Mouse (Mus musculus) 416B (cell line): ENCODE measurements at regions not wholly inside any gene's neighbourhood (a gene's known extent, or its start where the extent isn't known, plus 50 kb on each side); places are given as distances from the start of the nearest gene placed in this dataset.
"Not testable (repeated sequence)": the region's sequence is repeated elsewhere in the genome, so short reads cannot be mapped to it uniquely, and the experiment has no call there.

ENCODE experiments used
- DNase-seq: peaks from one replicate; pipeline ENCODE4 v3.0.0; 2011; ENCODE audit warnings: low read depth

DNA sequence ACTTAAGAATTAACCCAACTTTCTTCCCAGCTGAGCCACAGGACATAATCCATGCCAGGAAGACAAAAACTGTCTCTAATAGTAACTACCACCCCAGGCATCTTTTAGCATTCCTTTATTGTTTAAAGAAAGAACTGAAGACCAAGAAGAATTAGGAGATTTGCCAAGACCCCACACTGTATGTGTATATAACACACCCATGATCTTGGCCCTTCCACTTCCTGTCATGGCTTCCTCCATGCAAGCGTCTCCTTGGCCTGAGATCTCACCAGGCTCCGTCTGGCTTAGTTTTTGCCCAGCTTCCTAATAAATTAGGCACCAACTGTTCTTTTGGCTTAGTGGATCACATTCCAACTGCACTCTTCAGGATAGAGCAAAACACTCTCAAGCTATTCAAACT is 215.9 kb upstream of the Tenm4 start:
- DNase-seq: no peak

DNA sequence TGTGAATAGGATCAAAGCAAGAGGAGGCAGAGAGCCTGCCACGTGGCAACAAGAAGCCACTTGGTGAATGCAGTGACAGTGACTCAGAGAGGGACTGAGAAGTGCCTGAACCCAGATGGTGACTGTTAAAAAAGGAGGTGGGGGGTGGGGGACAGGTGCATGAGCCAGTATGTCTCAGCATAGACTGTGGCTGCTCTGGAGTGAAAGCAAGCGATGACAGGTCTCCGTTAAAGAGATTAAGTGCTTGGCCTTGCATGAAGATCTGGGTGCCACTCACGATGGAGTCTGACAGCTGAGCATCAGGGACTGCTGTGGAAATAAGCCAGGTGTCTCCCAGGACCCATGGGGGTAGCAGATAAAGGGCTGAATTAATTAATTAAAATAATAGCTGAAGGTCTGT is 212.0 kb upstream of the Tenm4 start:
- no peak for DNase-seq

DNA sequence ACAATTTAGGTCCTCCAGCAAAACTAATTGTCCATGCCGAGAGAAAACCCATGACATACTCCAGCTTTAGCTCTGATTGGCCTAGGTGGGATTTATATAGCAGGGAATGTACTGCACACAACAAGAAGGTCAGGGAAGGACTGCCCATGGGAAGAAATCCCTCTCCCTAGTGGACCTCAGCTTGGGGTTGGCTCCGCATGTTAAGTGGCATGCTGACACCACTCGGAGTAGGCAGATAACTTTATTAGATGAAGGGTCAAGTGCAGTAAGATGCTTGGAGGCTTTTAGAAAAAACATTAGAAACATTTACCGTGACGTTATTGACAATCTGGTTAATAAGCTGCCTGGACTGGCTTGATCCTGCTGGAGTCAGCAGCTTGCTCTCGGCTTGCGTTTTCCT is 199.2 kb upstream of the Tenm4 start:
- DNase-seq: no peak

DNA sequence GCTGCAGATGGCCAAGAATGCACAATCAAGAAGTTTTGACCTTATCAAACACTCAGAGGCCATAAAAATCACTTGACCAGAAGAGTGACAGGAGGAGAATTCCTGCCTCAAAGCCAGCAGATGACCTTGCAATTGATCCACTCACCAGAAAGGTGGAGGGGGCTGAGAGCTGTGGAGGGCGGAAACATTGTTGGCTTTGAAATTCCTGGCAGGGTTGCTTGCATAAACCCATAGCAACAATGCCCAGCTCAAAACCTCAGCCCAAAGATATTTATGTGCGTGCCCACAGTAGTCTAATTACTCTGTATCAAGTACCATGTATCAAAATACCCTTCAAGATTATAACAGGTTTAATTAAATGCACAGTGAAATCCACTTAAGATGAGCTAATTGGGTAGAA is 197.0 kb upstream of the Tenm4 start:
- DNase-seq: no peak

DNA sequence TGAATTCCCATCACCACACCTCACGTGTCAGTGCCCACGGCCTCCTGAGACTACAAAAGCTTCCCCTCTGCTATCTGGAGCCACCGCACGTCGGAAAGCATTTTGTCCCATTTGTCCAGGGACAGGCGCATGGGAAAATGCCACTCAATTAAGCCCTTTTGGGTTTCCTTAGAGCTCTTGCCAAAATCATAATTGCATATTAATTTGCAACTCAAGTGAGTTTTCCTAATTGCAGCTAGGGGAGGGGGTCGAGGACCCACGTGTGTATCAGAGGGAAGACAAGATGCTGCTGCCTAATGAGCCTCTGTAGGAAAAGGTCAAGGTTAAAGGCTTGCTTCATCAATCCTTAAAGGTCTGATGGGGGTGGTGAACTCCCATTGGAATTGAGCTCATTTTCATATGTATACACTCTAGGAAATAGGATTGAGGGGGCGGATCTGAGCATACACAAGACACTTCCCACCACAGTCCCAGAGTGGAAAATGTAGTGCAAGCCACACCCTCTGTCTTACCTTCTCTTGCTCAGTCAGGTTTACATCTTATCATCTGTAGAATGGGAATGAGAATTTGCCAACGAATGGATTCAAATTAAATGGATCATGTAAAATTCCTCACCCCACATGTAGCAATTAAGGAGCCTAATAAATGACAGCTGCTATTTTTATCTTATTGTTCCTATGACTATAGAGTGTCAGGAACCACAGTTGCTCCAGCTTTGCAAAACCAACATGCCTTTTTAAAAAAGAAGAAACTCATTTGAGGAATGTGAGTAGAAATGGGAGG is 179.6 kb upstream of the Tenm4 start:
- no peak for DNase-seq

DNA sequence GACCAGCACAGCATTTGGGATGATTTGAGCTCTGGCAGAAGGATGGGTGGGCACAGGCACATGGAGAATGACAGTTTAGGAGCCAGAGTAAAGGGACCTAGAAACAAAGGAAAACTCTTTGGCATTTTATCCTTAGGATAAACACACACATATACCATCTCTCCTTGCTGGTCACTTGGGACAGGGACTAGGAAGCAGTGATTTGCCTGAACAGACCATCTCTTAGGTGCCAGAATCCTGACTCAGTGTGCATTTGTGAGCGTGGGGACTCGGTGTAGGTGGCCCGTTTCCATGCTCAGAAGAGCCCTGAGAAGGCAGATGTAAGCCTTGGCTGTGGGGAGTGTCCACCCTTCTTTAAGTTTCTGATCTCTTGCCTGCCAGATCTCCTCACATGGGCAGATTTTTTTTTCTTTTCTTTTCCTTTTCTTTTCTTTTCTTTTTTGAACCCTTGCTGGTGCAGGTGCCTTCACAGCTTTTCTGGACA is 179.0 kb upstream of the Tenm4 start:
- no peak for DNase-seq

DNA sequence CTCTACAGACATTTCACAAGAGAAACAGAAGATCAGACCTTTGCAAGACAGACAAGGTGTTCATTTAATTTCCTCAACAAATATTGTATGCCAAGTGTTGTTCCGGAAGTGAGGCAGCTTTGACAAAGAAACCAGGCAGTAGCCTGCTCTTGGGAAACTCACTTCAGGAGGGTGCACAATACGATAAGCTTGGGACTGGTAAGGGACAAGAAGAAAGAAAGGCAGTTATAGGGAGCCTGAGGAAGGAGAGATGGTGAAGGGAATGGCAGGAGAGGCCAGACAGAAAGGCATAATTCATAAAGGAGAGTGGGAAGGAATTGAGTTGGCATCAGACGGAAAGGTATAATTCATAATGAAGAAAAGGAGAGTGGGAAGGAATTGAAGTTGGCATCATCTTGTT is 178.5 kb upstream of the Tenm4 start:
- DNase-seq: no peak

DNA sequence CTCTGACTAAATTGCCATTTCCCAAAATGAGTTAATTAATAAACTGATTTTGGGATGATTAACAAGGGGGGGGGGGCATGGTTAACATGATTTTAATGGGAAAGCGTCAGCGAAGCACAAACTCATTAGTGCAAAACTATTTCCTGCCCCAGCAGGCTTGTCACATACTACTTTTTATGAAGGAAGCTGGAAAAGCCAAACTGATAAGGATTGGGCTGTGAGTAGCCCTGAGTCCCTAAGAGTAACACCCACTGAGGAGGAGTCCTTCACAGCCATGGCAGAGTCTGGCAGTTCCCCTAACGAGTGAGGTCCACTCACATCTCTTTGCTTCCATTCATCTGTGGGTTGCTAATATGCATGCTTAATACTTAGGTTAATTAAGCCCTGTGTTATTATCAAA is 173.9 kb upstream of the Tenm4 start:
- no peak for DNase-seq

DNA sequence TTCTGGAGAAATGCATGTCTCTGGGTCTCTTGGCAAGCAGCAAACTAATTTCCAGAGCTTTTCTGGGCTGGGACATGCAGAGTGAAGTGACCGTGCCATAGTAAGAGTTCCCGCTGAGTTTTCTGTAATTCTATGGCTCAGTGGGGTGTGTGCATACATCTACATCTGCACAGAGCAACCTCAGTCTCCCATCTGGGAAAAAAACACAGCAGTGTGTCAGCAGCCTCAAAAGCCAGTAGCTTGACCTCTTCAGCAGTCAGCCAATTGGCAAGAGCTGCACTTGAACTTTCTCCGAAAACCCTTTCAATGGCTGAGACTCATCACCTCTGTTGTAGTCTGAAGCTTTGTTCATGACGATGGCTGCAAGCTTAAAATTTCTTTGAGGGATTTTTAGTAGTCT is 171.9 kb upstream of the Tenm4 start:
- DNase-seq: no peak

DNA sequence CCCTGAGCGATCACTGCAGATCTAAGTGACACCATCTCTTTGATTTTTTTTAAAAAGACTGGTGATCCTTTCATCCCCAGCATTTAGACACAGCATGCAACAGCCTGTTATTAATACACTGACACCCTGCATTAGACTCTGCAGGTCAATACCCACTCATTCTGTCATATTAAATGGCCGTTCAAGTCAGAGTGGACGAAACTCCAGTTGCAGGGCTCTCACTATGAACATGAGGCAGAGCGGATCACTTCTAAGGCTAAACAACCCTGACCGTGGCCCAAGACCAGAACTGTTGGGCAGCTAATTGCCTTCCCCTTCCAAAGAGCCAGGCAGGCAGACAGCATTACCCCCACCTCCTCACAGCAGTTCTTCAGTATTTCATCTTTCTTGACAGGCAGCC is 168.6 kb upstream of the Tenm4 start:
- no peak for DNase-seq

DNA sequence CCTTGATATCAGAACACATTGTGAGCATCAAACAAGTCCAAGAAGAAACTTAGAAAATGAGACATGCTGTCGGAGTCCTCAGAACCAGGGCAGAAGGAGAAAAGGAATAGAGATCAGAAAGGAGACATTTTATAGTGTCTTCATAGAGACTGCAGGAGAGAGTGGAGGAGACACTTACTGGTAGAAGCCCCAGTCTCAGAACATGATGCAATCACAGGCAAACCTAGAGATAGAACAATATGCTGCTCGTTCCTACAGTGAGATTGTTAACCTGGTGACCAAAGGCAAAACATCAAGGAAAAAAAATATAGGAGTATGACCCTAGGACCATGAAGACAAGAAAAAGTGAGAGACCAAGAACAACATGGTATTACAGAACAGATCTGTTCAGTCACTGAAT is 164.7 kb upstream of the Tenm4 start:
- no peak for DNase-seq

DNA sequence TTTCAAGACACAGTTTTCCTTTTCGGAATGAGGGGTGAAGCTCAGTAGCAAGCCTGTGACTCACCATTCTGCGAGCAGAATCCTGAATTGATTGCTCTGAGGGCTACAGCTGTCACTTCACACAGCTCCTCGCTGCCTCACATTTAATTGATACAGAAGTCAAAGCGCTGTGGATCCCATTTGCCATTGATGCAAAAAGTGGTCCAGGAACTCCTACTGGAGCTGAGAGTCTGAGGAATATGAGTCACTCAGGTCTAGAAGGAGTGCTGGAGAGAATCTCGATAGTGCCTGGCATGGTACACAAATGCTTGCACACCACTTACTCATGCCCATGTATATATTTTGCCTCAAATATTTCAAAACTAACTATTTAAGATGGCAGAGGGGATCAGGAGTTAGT is 158.0 kb upstream of the Tenm4 start:
- no peak for DNase-seq

DNA sequence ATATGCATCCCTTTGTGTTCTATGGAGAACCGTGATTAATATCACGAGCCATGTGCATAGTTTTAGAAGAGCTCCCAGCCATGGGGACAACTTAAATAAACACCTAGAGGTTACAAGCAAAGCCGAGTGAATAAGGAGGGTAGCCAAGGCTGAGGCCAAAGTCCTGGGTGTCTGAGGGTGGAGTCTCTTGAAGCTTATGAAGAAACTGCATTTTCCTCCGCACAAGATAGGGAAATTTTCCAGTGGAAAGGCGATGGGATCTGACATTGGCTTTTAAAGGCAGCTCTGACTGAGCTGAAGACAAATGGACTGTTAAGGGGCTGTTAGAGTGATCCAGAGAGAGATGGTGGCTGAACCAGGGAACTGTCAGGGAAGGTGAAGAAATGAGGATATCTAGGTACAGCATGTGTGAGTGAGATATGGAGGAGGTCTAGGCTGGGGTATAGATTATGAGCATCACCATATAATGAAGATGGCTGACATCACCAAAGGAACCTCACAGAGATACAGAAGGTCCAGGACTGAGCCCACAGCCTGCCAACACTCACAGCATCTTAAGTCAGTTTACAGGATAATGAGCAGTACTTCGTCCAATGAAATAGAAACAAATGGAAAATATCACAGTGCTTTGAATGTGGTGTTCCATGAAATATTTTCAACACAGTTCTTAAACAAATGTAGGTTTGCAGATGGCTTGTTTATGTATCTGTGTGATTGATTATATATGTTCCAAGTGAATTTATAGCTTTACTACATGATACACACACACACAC is 153.7 kb upstream of the Tenm4 start:
- no peak for DNase-seq

DNA sequence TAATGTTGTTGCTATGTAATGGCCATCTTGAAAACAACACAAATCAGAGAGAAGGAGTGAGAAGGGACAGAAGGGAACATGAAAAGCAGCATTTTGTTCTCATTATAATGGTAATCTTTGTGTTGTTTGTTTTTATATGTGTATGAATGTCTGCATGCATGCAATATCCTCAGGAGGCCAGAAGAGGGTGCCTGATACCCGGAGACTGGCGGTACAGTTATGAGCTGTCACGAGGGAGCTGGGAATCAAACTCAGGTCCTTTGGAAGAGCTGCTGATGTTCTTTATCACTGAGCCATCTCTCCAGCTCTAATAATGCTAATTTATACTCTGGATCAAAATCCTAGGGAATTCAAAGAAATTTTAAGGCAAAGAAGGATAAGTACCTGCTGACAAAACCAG is 147.0 kb upstream of the Tenm4 start:
- no peak for DNase-seq

DNA sequence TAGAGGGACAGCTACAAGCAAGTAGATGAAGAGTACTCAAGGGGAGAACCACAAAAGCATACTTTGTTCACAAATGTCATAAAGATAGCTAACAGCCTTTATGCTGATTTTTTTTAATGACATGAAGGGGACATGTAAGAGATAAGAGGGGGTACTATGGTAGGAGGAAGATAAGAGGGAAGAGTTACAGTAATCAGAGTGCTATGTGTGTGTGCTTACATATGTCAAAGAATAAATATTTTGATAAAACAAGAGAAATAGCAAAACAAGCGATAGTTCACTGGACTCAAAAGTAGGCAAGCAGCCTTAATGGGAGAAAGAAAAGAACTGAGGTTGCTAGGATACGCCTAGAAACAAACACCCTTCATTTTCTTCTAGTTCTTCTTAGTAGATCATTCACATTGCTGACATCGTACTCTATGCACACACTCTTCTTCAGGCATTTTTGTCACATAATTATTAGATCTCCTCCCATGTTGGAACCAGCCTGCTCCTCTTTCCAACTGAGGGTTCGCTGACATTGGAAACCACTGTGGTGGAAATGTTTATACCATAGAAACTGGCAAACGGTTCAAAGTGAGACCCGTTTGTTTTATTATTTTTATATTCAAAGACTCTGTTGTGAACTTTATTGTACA is 144.1 kb upstream of the Tenm4 start:
- DNase-seq: no peak

DNA sequence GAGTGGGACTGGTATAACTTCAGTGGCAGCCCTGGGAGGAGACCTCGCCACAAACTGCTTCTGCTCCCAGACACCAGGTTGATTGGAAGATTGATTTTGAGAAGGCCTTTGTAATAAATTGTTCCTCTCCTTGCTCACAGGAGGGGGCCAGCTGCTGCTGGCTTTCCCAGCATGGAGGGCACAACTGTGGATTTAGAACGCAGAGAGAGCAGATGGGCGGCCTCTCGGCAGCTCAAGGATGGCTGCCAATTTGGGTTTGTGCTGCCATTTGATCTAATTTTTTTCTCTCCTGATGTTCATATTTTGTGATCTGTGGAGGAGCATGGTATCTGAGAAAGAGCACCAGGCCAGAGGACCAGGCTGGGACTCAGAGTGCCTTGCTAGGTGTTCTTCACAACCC is 137.4 kb upstream of the Tenm4 start:
- DNase-seq: no peak

DNA sequence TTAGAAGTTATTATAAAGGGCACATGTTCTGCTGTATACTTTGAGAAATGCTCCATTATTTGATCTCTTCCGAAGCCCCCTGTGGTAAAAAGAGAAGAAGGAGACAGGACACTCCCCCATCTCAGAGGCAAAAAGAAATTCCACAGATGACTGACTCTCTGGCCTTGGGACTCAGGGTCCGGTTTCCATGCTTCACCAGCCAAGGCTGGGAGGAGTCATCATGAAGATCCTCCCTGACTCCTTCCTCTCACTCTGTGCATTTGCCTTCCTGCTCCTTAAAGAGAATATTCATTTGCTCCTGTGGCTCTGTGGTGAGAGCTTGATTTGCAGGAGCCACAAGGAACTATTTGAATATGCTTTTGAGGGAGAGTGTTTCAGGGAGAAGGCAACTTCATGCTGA is 135.6 kb upstream of the Tenm4 start:
- DNase-seq: no peak

DNA sequence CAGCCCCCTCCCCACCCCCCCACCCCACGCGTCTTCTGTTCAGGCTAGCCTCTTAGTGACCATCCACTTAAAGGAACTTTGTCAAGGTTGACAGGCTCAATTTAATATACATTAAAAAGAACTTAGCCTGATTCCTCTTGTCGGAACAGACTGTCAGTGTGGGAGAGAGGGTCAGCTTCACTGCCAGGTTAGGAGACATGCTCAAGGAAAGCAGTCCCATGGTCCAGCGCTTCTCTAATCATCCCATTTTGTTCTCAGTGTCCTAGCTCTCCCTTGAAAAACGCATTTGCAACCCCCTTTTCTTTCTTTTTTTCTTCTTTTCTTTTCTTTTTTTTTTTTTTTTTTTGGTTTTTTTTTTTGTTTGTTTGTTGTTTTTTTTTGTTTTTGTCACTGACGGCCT is 131.4 kb upstream of the Tenm4 start:
- no peak for DNase-seq

DNA sequence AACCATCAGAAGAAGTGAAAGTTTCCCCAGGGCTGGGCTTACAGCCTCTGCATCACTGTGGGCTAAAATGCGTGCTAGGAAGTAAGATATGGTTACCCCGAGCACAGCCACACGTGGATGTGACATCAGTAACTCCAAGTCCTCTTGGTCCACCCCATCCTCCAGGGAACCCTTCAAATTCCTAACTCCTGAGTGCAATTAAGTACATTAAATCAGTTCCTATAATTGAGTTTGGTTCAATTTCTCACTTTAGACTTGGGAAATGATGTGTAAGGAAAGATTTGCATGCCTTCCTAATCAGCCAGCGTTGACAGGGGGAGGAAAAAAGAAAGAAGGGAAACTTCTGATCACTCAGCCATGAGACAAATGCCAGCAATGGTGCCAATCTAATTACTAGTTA is 129.2 kb upstream of the Tenm4 start:
- no peak for DNase-seq

DNA sequence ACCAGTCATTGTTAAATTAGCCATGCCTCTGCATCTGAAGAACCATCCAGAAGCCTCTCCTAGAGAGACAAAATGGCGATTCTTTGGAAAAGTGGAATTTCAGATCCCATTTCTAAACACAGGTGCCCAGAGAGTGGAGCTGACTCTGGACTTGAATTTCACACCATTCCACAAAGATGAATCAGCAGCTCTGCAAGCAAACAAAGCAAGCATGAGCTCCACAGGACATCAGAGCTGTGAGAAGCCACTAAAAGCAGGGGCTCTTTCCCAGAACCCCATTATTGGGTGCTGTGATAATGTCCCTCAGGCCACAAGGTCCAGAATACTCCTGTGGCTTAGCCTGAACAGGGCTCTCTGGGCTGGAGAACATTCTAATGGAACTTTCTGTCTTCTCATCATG is 119.4 kb upstream of the Tenm4 start:
- DNase-seq: no peak

DNA sequence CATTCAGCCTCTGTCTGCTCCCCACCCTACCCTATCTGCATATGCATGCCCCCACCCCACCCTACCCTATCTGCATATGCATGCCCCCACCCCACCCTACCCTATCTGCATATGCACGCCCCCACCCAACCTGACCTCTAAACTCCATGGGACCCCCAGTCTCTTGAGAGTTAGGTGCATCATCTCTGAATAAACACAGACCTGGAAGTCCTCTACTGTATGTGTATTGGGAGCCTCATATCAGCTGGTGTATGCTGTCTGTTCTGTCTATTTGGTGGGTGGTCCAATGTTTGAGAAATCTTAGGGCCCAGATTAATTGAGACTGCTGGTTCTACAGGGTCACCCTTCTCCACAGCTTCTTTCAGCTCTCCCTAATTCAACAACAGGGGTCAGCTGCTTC is 109.4 kb upstream of the Tenm4 start:
- DNase-seq: not testable (repeated sequence)

DNA sequence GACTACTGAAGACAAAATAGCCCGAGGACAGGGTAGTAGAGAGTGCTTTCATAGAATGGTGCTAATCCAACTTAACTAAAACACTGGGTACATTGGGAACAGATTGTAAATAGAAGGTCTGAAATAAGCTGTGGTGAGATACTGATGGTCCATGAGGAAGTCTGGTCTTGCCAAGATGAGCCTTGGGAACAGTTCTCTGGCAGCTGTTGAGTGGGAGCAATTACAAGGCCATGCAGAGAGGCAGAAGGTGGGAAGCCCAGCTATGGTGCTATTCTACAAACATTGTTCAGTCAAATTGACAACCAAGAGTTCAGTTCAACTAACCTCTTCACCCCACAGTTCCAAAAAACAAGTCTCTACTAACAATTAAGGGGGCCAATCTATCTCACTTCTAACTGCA is 92.5 kb upstream of the Tenm4 start:
- no peak for DNase-seq

DNA sequence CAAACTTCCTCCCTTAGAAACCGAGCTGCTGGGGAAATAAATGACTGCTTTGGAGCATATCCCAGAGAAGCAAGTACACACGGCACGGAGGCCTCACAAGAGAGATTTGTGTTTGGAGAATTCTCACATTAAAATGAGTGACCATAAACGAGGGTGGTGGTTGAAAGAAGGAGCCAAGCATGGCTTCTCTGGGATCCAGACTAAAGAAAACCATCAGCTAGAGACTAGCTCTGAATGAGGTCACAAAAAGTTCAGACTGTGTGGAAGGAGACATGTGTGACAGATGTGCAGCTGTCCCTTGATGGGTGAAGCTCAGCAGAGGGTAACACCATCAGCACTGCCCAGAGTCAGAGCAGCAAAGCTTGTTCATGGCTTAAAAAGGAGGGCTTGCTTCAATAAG is 89.4 kb upstream of the Tenm4 start:
- DNase-seq: no peak
